Mouse (Mus musculus): ENCODE measurements around the gene Slc38a1. TPM values are rescaled to one million over a fixed set of nuclear protein-coding genes. Genes with fewer than 3 reads are reported as not detected.

The Slc38a1 gene
- polyA plus RNA-seq (2016; fragmentation: Nextera tagmentation; extraction: Ambion mirVana) = 89.6 and 93.6 TPM in 2 replicates

GRCm38 (mm10) chr15:96642436-96643405 is at the start of gene Slc38a1:
TSS of gene Slc38a1 (minus strand) at chr15:96642913.
- Histone ChIP-seq H3K36me3 (no peaks in the 10 kb centered on the region), H3K4me3 (peak within 1 kb of the TSS; percentile 76), H3K9ac (peak within 1 kb of the TSS; percentile 94), H3K9me3 (no peaks in the 10 kb centered on the region), H3K27me3 (no peaks in the 10 kb centered on the region), H3K4me1 (peaks cover 21% of the 10 kb centered on the region), H3K4me2 (replicated peaks) (peak within 1 kb of the TSS; percentile 73), H3K27ac (peak within 1 kb of the TSS; percentile 98)
- WGBS = under 1% methylated on average over 60 of the region's 70 CpGs
- ATAC-seq (ENCODE audit: insufficient number of reproducible peaks, insufficient read depth, low FRiP score, low TSS enrichment) = peak; percentile 86

GRCm38 (mm10) chr15:96692401-96692800 is 49.7 kb upstream of the Slc38a1 start:
- no peak overlapping the region for H3K4me2 ChIP-seq (replicated peaks)
- peaks cover 19% of the 10 kb centered on the region for H3K4me1 ChIP-seq
- no peaks in the 10 kb centered on the region for H3K9me3 ChIP-seq
- no peaks in the 10 kb centered on the region for H3K27me3 ChIP-seq
- 93% methylated on average over 11 of the region's 11 CpGs for WGBS
- no peak for ATAC-seq (ENCODE audit: insufficient number of reproducible peaks, insufficient read depth, low FRiP score, low TSS enrichment)
- H3K27ac ChIP-seq = no peak overlapping the region
- no peak overlapping the region for H3K4me3 ChIP-seq
- no peak overlapping the region for H3K9ac ChIP-seq
- peaks cover 84% of the 10 kb centered on the region for H3K36me3 ChIP-seq

- WGBS = 90% methylated on average over 15 of the region's 15 CpGs
- peaks cover 79% of the 10 kb centered on the region for H3K36me3 ChIP-seq
These were observed 48.7 kb upstream of the Slc38a1 start for GRCm38 (mm10) chr15:96691381-96691780.

GRCm38 (mm10) chr15:96690829-96691228 is 48.1 kb upstream of the Slc38a1 start:
- H3K36me3 ChIP-seq = peaks cover 76% of the 10 kb centered on the region
- H3K4me1 ChIP-seq = peaks cover 6% of the 10 kb centered on the region; the same call in 1 of the 2 replicates
- H3K27ac ChIP-seq = no peak overlapping the region
- H3K9ac ChIP-seq = no peak overlapping the region
- H3K9me3 ChIP-seq = no peaks in the 10 kb centered on the region
- no peaks in the 10 kb centered on the region for H3K27me3 ChIP-seq
- no peak for ATAC-seq (ENCODE audit: insufficient number of reproducible peaks, insufficient read depth, low FRiP score, low TSS enrichment)
- H3K4me3 ChIP-seq = no peak overlapping the region
- 92% methylated on average over 13 of the region's 13 CpGs for WGBS
- no peak overlapping the region for H3K4me2 ChIP-seq (replicated peaks)

More at GRCm38 (mm10) chr15:96691381-96691780, 48.7 kb upstream of the Slc38a1 start:
- H3K27ac ChIP-seq = no peak overlapping the region
- H3K9ac ChIP-seq = no peak overlapping the region
- ATAC-seq (ENCODE audit: insufficient number of reproducible peaks, insufficient read depth, low FRiP score, low TSS enrichment) = no peak
- no peak overlapping the region for H3K4me2 ChIP-seq (replicated peaks)
- H3K27me3 ChIP-seq = no peaks in the 10 kb centered on the region
- no peak overlapping the region for H3K4me3 ChIP-seq
- H3K4me1 ChIP-seq = peaks cover 11% of the 10 kb centered on the region
- H3K9me3 ChIP-seq = no peaks in the 10 kb centered on the region

GRCm38 (mm10) chr15:96689919-96690318 is 47.2 kb upstream of the Slc38a1 start:
- no peak overlapping the region for H3K4me2 ChIP-seq (replicated peaks)
- 88% methylated on average over 9 of the region's 9 CpGs for WGBS
- H3K27me3 ChIP-seq = no peaks in the 10 kb centered on the region
- H3K9ac ChIP-seq = no peak overlapping the region
- H3K36me3 ChIP-seq = peaks cover 67% of the 10 kb centered on the region
- ATAC-seq (ENCODE audit: insufficient number of reproducible peaks, insufficient read depth, low FRiP score, low TSS enrichment) = no peak
- no peaks in the 10 kb centered on the region for H3K9me3 ChIP-seq
- no peaks in the 10 kb centered on the region for H3K4me1 ChIP-seq
- H3K4me3 ChIP-seq = no peak overlapping the region
- H3K27ac ChIP-seq = no peak overlapping the region

GRCm38 (mm10) chr15:96688784-96689318 is 46.1 kb upstream of the Slc38a1 start:
- H3K36me3 ChIP-seq = peaks cover 56% of the 10 kb centered on the region
- H3K4me2 ChIP-seq (replicated peaks) = no peak overlapping the region
- ATAC-seq (ENCODE audit: insufficient number of reproducible peaks, insufficient read depth, low FRiP score, low TSS enrichment) = no peak

GRCm38 (mm10) chr15:96688036-96688435 is 45.3 kb upstream of the Slc38a1 start:
- Histone ChIP-seq H3K27ac (no peak overlapping the region), H3K4me3 (no peak overlapping the region), H3K9ac (no peak overlapping the region), H3K4me1 (0 out of 2 replicates have a peak, but pooled peaks cover 4% of the 10 kb centered on the region), H3K36me3 (peaks cover 48% of the 10 kb centered on the region), H3K27me3 (no peaks in the 10 kb centered on the region), H3K4me2 (replicated peaks) (no peak overlapping the region), H3K9me3 (no peaks in the 10 kb centered on the region)
- ATAC-seq (ENCODE audit: insufficient number of reproducible peaks, insufficient read depth, low FRiP score, low TSS enrichment) = no peak; the same call in 1 of the 2 replicates
- WGBS = 80% methylated on average over 6 of the region's 6 CpGs

More at GRCm38 (mm10) chr15:96688784-96689318, 46.1 kb upstream of the Slc38a1 start:
- H3K27ac ChIP-seq = no peak overlapping the region
- H3K4me3 ChIP-seq = no peak overlapping the region
- 93% methylated on average over 12 of the region's 12 CpGs for WGBS
- no peaks in the 10 kb centered on the region for H3K9me3 ChIP-seq
- H3K9ac ChIP-seq = no peak overlapping the region
- 0 out of 2 replicates have a peak, but pooled peaks cover 4% of the 10 kb centered on the region for H3K4me1 ChIP-seq
- no peaks in the 10 kb centered on the region for H3K27me3 ChIP-seq

GRCm38 (mm10) chr15:96687366-96687765 is 44.7 kb upstream of the Slc38a1 start:
- no peak overlapping the region for H3K4me3 ChIP-seq
- H3K27me3 ChIP-seq = no peaks in the 10 kb centered on the region
- H3K27ac ChIP-seq = no peak overlapping the region
- no peak overlapping the region for H3K9ac ChIP-seq
- H3K9me3 ChIP-seq = no peaks in the 10 kb centered on the region
- ATAC-seq (ENCODE audit: insufficient number of reproducible peaks, insufficient read depth, low FRiP score, low TSS enrichment) = no peak
- H3K4me2 ChIP-seq (replicated peaks) = no peak overlapping the region
- WGBS = 61% methylated on average over 1 of the region's 1 CpGs
- 0 out of 2 replicates have a peak, but pooled peaks cover 4% of the 10 kb centered on the region for H3K4me1 ChIP-seq
- peaks cover 41% of the 10 kb centered on the region for H3K36me3 ChIP-seq

GRCm38 (mm10) chr15:96686201-96687159 is 43.8 kb upstream of the Slc38a1 start:
- H3K9ac ChIP-seq = no peak overlapping the region
- H3K4me1 ChIP-seq = 0 out of 2 replicates have a peak, but pooled peaks cover 4% of the 10 kb centered on the region
- H3K4me3 ChIP-seq = no peak overlapping the region
- no peaks in the 10 kb centered on the region for H3K9me3 ChIP-seq
- no peak overlapping the region for H3K27ac ChIP-seq
- WGBS = 81% methylated on average over 9 of the region's 9 CpGs
- H3K4me2 ChIP-seq (replicated peaks) = no peak overlapping the region
- H3K27me3 ChIP-seq = no peaks in the 10 kb centered on the region
- ATAC-seq (ENCODE audit: insufficient number of reproducible peaks, insufficient read depth, low FRiP score, low TSS enrichment) = no peak
- peaks cover 33% of the 10 kb centered on the region for H3K36me3 ChIP-seq

- Histone ChIP-seq H3K4me3 (no peak overlapping the region), H3K36me3 (peaks cover 20% of the 10 kb centered on the region)
- 74% methylated on average over 6 of the region's 6 CpGs for WGBS
These were observed 42.6 kb upstream of the Slc38a1 start for GRCm38 (mm10) chr15:96685273-96685672.

More at GRCm38 (mm10) chr15:96685273-96685672, 42.6 kb upstream of the Slc38a1 start:
- no peak for ATAC-seq (ENCODE audit: insufficient number of reproducible peaks, insufficient read depth, low FRiP score, low TSS enrichment)
- Histone ChIP-seq H3K27ac (no peak overlapping the region), H3K4me1 (0 out of 2 replicates have a peak, but pooled peaks cover 4% of the 10 kb centered on the region), H3K9ac (no peak overlapping the region), H3K4me2 (replicated peaks) (no peak overlapping the region), H3K27me3 (no peaks in the 10 kb centered on the region), H3K9me3 (no peaks in the 10 kb centered on the region)

Measured in embryonic facial prominence, embryonic 12.5 days (tissue).